Mouse (Mus musculus) forebrain, postnatal 0 days (tissue): Measurements from ENCODE around the gene Uri1. TPM values are rescaled to one million over a fixed set of nuclear protein-coding genes. Genes with fewer than 3 reads are reported as not detected.

Experiments used
- ATAC-seq: fragments of 200-750 bp; cut with Nextera tagmentation; 2 replicates; pipeline ENCODE4 v1.8.0; 2017; ENCODE audit warnings: mild to moderate bottlenecking, moderate library complexity
- DNase-seq: peaks from one replicate; pipeline ENCODE4 v3.0.0-alpha.2; 2015
- H3K27ac ChIP-seq: fragments of 300-500 bp; sonication (generic); 2 replicates; pipeline ENCODE4 v1.5.1; 2014; ENCODE audit warnings: low read depth, mild to moderate bottlenecking, antibody characterized with exemption, low read length, moderate library complexity, mixed read lengths
- H3K27me3 ChIP-seq: fragments of 300-500 bp; sonication (generic); 2 replicates; pipeline ENCODE4 v1.6.1; 2014; ENCODE audit warnings: mild to moderate bottlenecking, low read length, mixed read lengths; ENCODE audit not compliant: insufficient read depth
- H3K36me3 ChIP-seq: fragments of 300-500 bp; sonication (generic); 2 replicates; pipeline ENCODE4 v1.6.1; 2014; ENCODE audit warnings: mild to moderate bottlenecking, moderate library complexity; ENCODE audit not compliant: insufficient read depth
- H3K4me1 ChIP-seq: fragments of 300-500 bp; sonication (generic); 2 replicates; pipeline ENCODE4 v1.6.1; 2014; ENCODE audit warnings: antibody characterized with exemption; ENCODE audit not compliant: insufficient read depth
- H3K4me2 ChIP-seq: fragments of 300-500 bp; sonication (generic); 2 replicates; pipeline ENCODE4 v1.6.1; 2014; ENCODE audit warnings: low read depth, mild to moderate bottlenecking, moderate library complexity
- H3K4me3 ChIP-seq: fragments of 300-500 bp; sonication (generic); 2 replicates; pipeline ENCODE4 v1.5.1; 2014; ENCODE audit warnings: low read depth, low read length, mixed read lengths
- H3K9ac ChIP-seq: fragments of 300-500 bp; sonication (generic); 2 replicates; pipeline ENCODE4 v1.6.1; 2014; ENCODE audit warnings: mild to moderate bottlenecking
- H3K9me3 ChIP-seq: fragments of 300-500 bp; sonication (generic); 2 replicates; pipeline ENCODE4 v1.6.1; 2016; ENCODE audit warnings: low read length
- CTCF ChIP-seq: sonication (generic); IDR thresholded peaks from 2 replicates; pipeline ENCODE4 v1.5.1; 2016; ENCODE audit warnings: antibody characterized with exemption, control low read depth, low read depth
- WGBS: fragments of 180-500 bp; shearing (Covaris S2); extraction: QIAGEN DNeasy Blood & Tissue Kit; methylation state at CpG from one replicate; pipeline ENCODE4 v1.1.7; 2014; 5-methylcytosine and 5-hydroxymethylcytosine counted together
- polyA plus RNA-seq: library from polyadenylated mRNA; unstranded; fragments of >200 nt; fragmentation: Nextera tagmentation; extraction: Ambion mirVana; gene quantifications from 2 replicates; pipeline ENCODE4 v1.2.1, GENCODE M21; 2015
- total RNA-seq: library from RNA; depleted of rRNA; stranded (reverse); fragments of >200 nt; gene quantifications from 2 replicates; pipeline ENCODE4 v1.2.3, GENCODE M21; 2014

Uri1 gene
- total and polyA plus RNA-seq, 2 experiments from 2014 or later, result 39.0 to 49.4 TPM

DNA sequence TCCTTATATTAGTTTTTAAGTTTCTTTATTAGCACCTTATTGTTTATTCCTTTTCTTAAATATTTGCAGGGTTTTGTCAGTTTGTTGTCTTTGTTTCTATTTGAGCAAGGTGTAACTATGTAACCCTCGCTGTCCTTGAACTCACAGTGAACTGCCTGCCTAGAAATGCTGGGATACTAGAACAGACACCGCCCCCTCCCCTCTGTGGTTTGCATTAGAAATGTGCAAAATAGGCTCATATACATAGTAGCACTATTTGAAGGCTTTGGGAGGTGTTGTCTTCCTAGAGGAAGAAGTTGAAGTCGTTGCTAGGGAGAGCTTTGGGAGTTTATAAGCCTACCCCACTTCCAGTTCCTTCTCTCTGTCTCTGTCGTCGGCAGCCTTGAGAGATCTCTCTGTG lies 5.7 kb upstream of the Uri1 start:
- Histone ChIP-seq H3K9me3 (no peaks in the 10 kb centered on the region), H3K4me2 (no peak overlapping the region), H3K4me3 (no peak overlapping the region), H3K27ac (no peak overlapping the region), H3K36me3 (no peaks in the 10 kb centered on the region), H3K9ac (no peak overlapping the region), H3K27me3 (no peaks in the 10 kb centered on the region), H3K4me1 (no peaks in the 10 kb centered on the region)
- DNase-seq, result no peak
- WGBS, result 67% methylated on average over 5 of the region's 5 CpGs
- no peak for TF ChIP-seq CTCF
- ATAC-seq, result no peak

DNA sequence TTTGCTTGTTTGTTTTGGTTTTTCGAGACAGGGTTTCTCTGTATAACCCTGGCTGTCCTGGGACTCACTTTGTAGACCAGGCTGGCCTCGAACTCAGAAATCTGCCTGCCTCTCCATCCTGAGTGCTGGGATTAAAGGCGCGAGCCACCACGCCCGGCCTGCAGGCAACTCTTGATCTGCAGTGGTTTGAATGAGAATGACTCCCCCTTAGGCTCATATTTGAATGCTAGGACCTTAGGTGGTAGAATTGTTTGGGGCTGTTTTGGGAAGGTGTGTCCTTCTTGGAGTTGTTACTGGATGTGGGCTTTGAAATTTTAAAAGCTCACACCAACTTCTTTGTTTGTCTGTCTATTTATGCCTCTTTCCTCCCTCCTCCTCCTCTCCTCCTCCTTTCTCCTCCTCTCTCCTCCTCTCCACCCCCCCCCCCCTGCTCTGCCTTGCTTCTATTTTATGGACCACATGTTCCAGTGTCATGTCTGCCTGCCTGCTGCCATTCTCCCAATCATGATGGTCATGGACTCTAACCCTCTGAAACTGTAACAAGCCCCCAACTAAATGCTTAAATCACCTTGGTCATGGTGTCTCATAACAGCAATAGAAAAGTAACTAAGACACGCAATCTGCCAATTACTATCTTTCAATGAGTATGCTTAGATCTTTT lies 4.7 kb upstream of the Uri1 start:
- no peaks in the 10 kb centered on the region for H3K27me3 ChIP-seq
- ATAC-seq (no peak), DNase-seq (no peak)
- no peak overlapping the region for H3K4me2 ChIP-seq
- H3K9ac ChIP-seq, result no peak overlapping the region
- H3K36me3 ChIP-seq, result no peaks in the 10 kb centered on the region
- no peaks in the 10 kb centered on the region for H3K9me3 ChIP-seq
- 83% methylated on average over 7 of the region's 7 CpGs for WGBS
- H3K4me3 ChIP-seq, result no peak overlapping the region
- H3K27ac ChIP-seq, result no peak overlapping the region
- TF ChIP-seq CTCF, result no peak
- no peaks in the 10 kb centered on the region for H3K4me1 ChIP-seq

DNA sequence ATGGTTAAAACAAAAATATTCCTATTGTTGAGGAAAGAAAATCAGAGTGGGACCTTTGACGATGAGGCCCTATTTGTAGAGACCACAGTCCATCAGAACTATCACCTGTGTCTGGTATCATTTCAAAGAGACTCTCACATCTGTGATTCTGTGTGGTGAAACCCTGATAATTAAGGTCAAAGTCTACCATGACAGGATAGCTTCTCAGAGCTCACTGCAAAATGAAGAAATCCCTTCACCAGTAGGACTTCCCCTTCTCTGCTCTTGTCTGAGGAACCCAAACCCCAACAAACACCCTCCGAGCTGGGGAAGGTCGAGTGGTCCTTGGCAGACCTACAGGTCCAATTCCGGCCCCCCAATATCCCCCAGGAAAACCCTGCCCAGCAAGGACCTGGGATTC lies 1.5 kb upstream of the Uri1 start:
- H3K27me3 ChIP-seq, result no peaks in the 10 kb centered on the region
- no peak overlapping the region for H3K27ac ChIP-seq
- H3K4me2 ChIP-seq, result no peak overlapping the region
- ATAC-seq (no peak), DNase-seq (no peak)
- no peaks in the 10 kb centered on the region for H3K4me1 ChIP-seq
- 87% methylated on average over 4 of the region's 4 CpGs for WGBS
- no peak overlapping the region for H3K4me3 ChIP-seq
- TF ChIP-seq CTCF, result no peak
- H3K9me3 ChIP-seq, result no peaks in the 10 kb centered on the region
- no peak overlapping the region for H3K9ac ChIP-seq
- H3K36me3 ChIP-seq, result no peaks in the 10 kb centered on the region

- peak overlapping the region; percentile 68; the same call in 1 of the 2 replicates for H3K9ac ChIP-seq
- DNase-seq (no peak), ATAC-seq (no peak)
- H3K27ac ChIP-seq, result peak overlapping the region; percentile 80; the same call in 1 of the 2 replicates
- no peaks in the 10 kb centered on the region for H3K4me1 ChIP-seq
- H3K4me3 ChIP-seq, result peak overlapping the region; percentile 84
- TF ChIP-seq CTCF, result no peak
- H3K36me3 ChIP-seq, result no peaks in the 10 kb centered on the region
- no peaks in the 10 kb centered on the region for H3K27me3 ChIP-seq
- 35% methylated on average over 2 of the region's 2 CpGs for WGBS
- H3K9me3 ChIP-seq, result no peaks in the 10 kb centered on the region
- H3K4me2 ChIP-seq, result peak overlapping the region; percentile 73
Observed at GRCm38 (mm10) chr7:38019770-38020169, 3.6 kb downstream of the Uri1 start.

- no peaks in the 10 kb centered on the region for H3K4me1 ChIP-seq
- peak overlapping the region; percentile 68 for H3K9ac ChIP-seq
- H3K4me3 ChIP-seq, result peak overlapping the region; percentile 84
- H3K27me3 ChIP-seq, result no peaks in the 10 kb centered on the region
- H3K9me3 ChIP-seq, result no peaks in the 10 kb centered on the region
- no peaks in the 10 kb centered on the region for H3K36me3 ChIP-seq
- TF ChIP-seq CTCF, result peak; percentile 15
- peak overlapping the region; percentile 73 for H3K4me2 ChIP-seq
- peak overlapping the region; percentile 80 for H3K27ac ChIP-seq
- ATAC-seq, result peak; percentile 97
- WGBS, result under 1% methylated on average over 49 of the region's 49 CpGs
- DNase-seq, result peak; percentile 93
Observed at GRCm38 (mm10) chr7:38019369-38019749, 4.0 kb downstream of the Uri1 start.

- ATAC-seq (peak; percentile 74), DNase-seq (peak; percentile 82)
- no peaks in the 10 kb centered on the region for H3K9me3 ChIP-seq
- H3K36me3 ChIP-seq, result no peaks in the 10 kb centered on the region
- TF ChIP-seq CTCF, result peak; percentile 18; the same call in 1 of the 2 replicates
- peak overlapping the region; percentile 73 for H3K4me2 ChIP-seq
- WGBS, result under 1% methylated on average over 67 of the region's 67 CpGs
- H3K4me3 ChIP-seq, result peak overlapping the region; percentile 84
- peak overlapping the region; percentile 80 for H3K27ac ChIP-seq
- H3K4me1 ChIP-seq, result no peaks in the 10 kb centered on the region
- peak overlapping the region; percentile 68 for H3K9ac ChIP-seq
- no peaks in the 10 kb centered on the region for H3K27me3 ChIP-seq
Observed at GRCm38 (mm10) chr7:38018416-38019368, 4.7 kb downstream of the Uri1 start.

DNA sequence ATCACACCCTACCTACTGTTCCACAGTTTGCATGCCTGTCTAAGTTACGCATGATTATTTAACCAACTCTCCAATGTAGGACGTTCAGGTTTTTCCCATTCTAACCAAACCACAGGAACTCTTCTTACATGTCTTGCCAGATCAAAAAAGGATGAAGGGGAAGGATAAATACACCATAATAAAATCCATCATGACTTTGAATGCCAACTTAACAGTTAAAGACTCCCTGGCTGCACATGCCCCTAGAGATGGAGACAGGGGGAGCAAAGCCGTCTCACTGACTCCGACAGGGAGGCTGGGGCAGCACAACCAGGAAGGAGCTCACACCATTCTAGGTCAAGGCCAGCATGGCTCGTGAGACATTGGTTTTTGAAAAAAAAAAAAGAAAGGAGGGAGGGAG lies 8.0 kb downstream of the Uri1 start:
- H3K9me3 ChIP-seq, result no peaks in the 10 kb centered on the region
- no peak for TF ChIP-seq CTCF
- H3K9ac ChIP-seq, result no peak overlapping the region
- H3K27ac ChIP-seq, result no peak overlapping the region
- 69% methylated on average over 5 of the region's 5 CpGs for WGBS
- DNase-seq (no peak), ATAC-seq (no peak)
- H3K4me1 ChIP-seq, result no peaks in the 10 kb centered on the region
- no peak overlapping the region for H3K4me2 ChIP-seq
- H3K36me3 ChIP-seq, result no peaks in the 10 kb centered on the region
- no peak overlapping the region for H3K4me3 ChIP-seq
- H3K27me3 ChIP-seq, result no peaks in the 10 kb centered on the region
